Mouse (Mus musculus): Measurements from ENCODE around the gene Smco3.
A peak's percentile ranks its signal among the peaks of the same experiment; 100 is the strongest.

DNA sequence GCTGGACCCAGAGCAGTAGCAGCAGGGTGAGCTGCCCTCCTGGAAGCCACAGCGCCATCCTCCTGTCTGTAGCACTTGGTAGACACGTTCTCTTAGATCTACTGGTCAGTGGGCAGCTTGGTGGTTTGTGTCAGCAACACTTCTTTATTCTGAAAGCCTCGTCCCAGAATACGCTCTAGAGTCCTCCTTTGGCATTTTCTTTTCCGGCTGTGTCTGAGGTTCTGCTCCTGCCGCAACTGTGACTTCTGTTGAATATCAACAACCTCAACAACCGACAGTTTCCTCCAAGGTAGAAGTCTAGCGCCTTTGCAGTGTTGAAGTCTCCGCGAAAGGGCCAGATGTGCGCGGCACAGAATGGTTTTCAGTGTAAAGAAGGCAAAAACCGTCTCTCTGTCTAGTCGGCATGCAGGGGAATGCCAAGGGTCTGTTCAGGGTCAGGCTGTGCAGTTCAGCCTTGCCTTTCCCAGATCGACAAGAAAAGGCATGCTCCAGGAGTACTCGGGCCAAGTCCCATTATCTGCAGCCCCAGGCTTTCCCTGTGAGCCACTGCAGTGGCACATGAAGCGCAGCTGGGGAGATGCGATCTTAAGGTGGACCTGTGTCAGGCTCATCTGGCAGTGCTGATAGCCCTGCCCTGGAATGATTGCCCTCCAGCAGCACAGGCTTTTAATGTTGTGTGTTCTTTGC, 22.1 kb upstream of the Smco3 start, which contains the start of gene Art4:
- TF ChIP-seq CTCF (IDR thresholded peaks at IDR 0.05 in 2 of 3, conservative IDR thresholded peaks at IDR 0.05 in 1 of 3; ENCODE audit: control insufficient read depth in 1 of 3, insufficient read depth in 1 of 3, low read depth in 2 of 3, low read length in 3 of 3, poor library complexity in 1 of 3, severe bottlenecking in 1 of 3) (0 out of 6 replicates have a peak, but pooled peaks of 1 of the 3 experiments have one; percentile 10), RAD21 (IDR thresholded peaks at IDR 0.05; ENCODE audit: low read depth, low read length) (no peak; the same call in 1 of the 2 replicates), POLR2A (IDR thresholded peaks at IDR 0.05; ENCODE audit: control insufficient read depth in 1 of 2, insufficient read depth in 1 of 2, low read depth in 1 of 2, low read length in 2 of 2, poor library complexity in 1 of 2) (no peak), BHLHE40 (IDR thresholded peaks at IDR 0.05; ENCODE audit: borderline replicate concordance, low read depth, low read length) (peak; percentile 83), UBTF (IDR thresholded peaks at IDR 0.05; ENCODE audit: borderline replicate concordance, insufficient read depth, low read depth, low read length) (0 out of 2 replicates have a peak, but pooled peaks have one; percentile 32), MAFK (IDR thresholded peaks at IDR 0.05; ENCODE audit: borderline replicate concordance, low read depth, low read length) (0 out of 2 replicates have a peak, but pooled peaks have one; percentile 15), ZMIZ1 (IDR thresholded peaks at IDR 0.05; ENCODE audit: low read depth, low read length) (no peak), EP300 (IDR thresholded peaks at IDR 0.05; ENCODE audit: low read depth in 1 of 2, low read length in 2 of 2) (peak; percentile 88 to 93), MAZ (IDR thresholded peaks at IDR 0.05; ENCODE audit: low read depth, low read length) (no peak; the same call in 1 of the 2 replicates)

Measured in MEL (cell line).